Comparison of ENCODE assay signal across 15 mouse cellular contexts in genomic region chr10:70952770-70953147, GRCm38 (mm10).
DNase-seq lines count a peak whose midpoint lies in the region; ATAC-seq and TF ChIP-seq lines count a peak whose summit lies in the region.
"Had no signal": no experiment of that assay in that cellular context is flagged by ENCODE, and none has a peak within 500 bp of the region (broad histone marks: within the 10 kb centered on the region; RNA-seq: fewer than 3 reads in every experiment).

No protein-coding gene starts in this region.

- no peak for DNase-seq in limb, embryonic 14.5 days (ENCODE audit: low spot score)
- no peak for DNase-seq in limb, embryonic 10.5 days (ENCODE audit: low spot score)
- DNase-seq in midbrain, postnatal 0 days (ENCODE audit: low spot score) = no peak
- no peak for DNase-seq in spleen, postnatal 10 days (ENCODE audit: low spot score in 2 of 2)
- no peak for DNase-seq in left cerebral cortex, adult 9 months (ENCODE audit: low spot score in 2 of 2)
- DNase-seq: cerebellum, adult 11 months; gastrocnemius, postnatal 10 days; heart, postnatal 10 days had no signal

- no peak overlapping the region for H3K4me3 ChIP-seq in limb, embryonic 14.5 days (replicated peaks; ENCODE audit: low read length)
- H3K4me3 ChIP-seq in limb, embryonic 10.5 days = no peak overlapping the region
- no peak overlapping the region for H3K4me3 ChIP-seq in forebrain, embryonic 15.5 days
- H3K4me3 ChIP-seq in hindbrain, embryonic 15.5 days = no peak overlapping the region; the same call in 1 of the 2 replicates
- no peak overlapping the region for H3K4me3 ChIP-seq in midbrain, postnatal 0 days (ENCODE audit: low read depth, low read length)
- H3K4me3 ChIP-seq in intestine, embryonic 16.5 days (ENCODE audit: low read length) = no peak overlapping the region
- H3K4me3 ChIP-seq: intestine, embryonic 15.5 days; lung, embryonic 15.5 days; megakaryocyte, embryonic 14.5 days had no signal

- no peak for TF ChIP-seq CTCF in midbrain, postnatal 0 days (IDR thresholded peaks at IDR 0.05)

- peaks cover 26% of the 10 kb centered on the region for H3K36me3 ChIP-seq in limb, embryonic 14.5 days (ENCODE audit: control insufficient read depth, insufficient read depth, low read length)
- no peaks in the 10 kb centered on the region for H3K36me3 ChIP-seq in limb, embryonic 10.5 days
- no peaks in the 10 kb centered on the region for H3K36me3 ChIP-seq in forebrain, embryonic 15.5 days
- H3K36me3 ChIP-seq in hindbrain, embryonic 15.5 days = no peaks in the 10 kb centered on the region
- H3K36me3 ChIP-seq in midbrain, postnatal 0 days (ENCODE audit: insufficient read depth, low read length) = no peaks in the 10 kb centered on the region
- H3K36me3 ChIP-seq in intestine, embryonic 16.5 days (ENCODE audit: control insufficient read depth, insufficient read depth, low read length) = no peaks in the 10 kb centered on the region
- H3K36me3 ChIP-seq: intestine, embryonic 15.5 days had no signal

- H3K4me1 ChIP-seq in limb, embryonic 14.5 days (ENCODE audit: control insufficient read depth, insufficient read depth, low read length) = peaks cover 2% of the 10 kb centered on the region; the same call in 1 of the 2 replicates
- peaks cover 16% of the 10 kb centered on the region for H3K4me1 ChIP-seq in limb, embryonic 10.5 days
- H3K4me1 ChIP-seq in forebrain, embryonic 15.5 days = peaks cover 31% of the 10 kb centered on the region
- peaks cover 47% of the 10 kb centered on the region for H3K4me1 ChIP-seq in hindbrain, embryonic 15.5 days (replicated peaks)
- H3K4me1 ChIP-seq in midbrain, postnatal 0 days (ENCODE audit: insufficient read depth, low read length) = peaks cover 10% of the 10 kb centered on the region
- no peaks in the 10 kb centered on the region for H3K4me1 ChIP-seq in intestine, embryonic 16.5 days (ENCODE audit: control insufficient read depth, insufficient read depth, low read length)
- H3K4me1 ChIP-seq: intestine, embryonic 15.5 days; megakaryocyte, embryonic 14.5 days had no signal

- H3K27me3 ChIP-seq in limb, embryonic 14.5 days (ENCODE audit: control insufficient read depth, insufficient read depth, low read length) = no peaks in the 10 kb centered on the region
- H3K27me3 ChIP-seq in limb, embryonic 10.5 days (ENCODE audit: low read depth, poor library complexity, severe bottlenecking) = no peaks in the 10 kb centered on the region
- no peaks in the 10 kb centered on the region for H3K27me3 ChIP-seq in forebrain, embryonic 15.5 days
- no peaks in the 10 kb centered on the region for H3K27me3 ChIP-seq in hindbrain, embryonic 15.5 days
- H3K27me3 ChIP-seq in midbrain, postnatal 0 days (ENCODE audit: insufficient read depth, low read length) = no peaks in the 10 kb centered on the region
- H3K27me3 ChIP-seq in intestine, embryonic 16.5 days (replicated peaks; ENCODE audit: control insufficient read depth, insufficient read depth, low read length) = no peaks in the 10 kb centered on the region
- H3K27me3 ChIP-seq: intestine, embryonic 15.5 days; lung, embryonic 15.5 days; megakaryocyte, embryonic 14.5 days had no signal

- no peak overlapping the region for H3K4me2 ChIP-seq in limb, embryonic 14.5 days (replicated peaks; ENCODE audit: low read depth, low read length, severe bottlenecking)
- H3K4me2 ChIP-seq in forebrain, embryonic 15.5 days (replicated peaks) = peak overlapping the region; percentile 45; the same call in 1 of the 2 replicates
- peak overlapping the region; percentile 55; the same call in 1 of the 2 replicates for H3K4me2 ChIP-seq in hindbrain, embryonic 15.5 days
- H3K4me2 ChIP-seq in midbrain, postnatal 0 days (ENCODE audit: low read depth, low read length, poor library complexity, severe bottlenecking) = peak overlapping the region; percentile 47; the same call in 1 of the 2 replicates
- no peak overlapping the region for H3K4me2 ChIP-seq in intestine, embryonic 16.5 days (ENCODE audit: low read depth, low read length)
- H3K4me2 ChIP-seq: intestine, embryonic 15.5 days; lung, embryonic 15.5 days had no signal

- no peak overlapping the region for H3K27ac ChIP-seq in limb, embryonic 14.5 days (replicated peaks; ENCODE audit: low read depth, low read length)
- no peak overlapping the region for H3K27ac ChIP-seq in limb, embryonic 10.5 days
- peak overlapping the region; percentile 92 for H3K27ac ChIP-seq in forebrain, embryonic 15.5 days (replicated peaks)
- peak overlapping the region; percentile 89 for H3K27ac ChIP-seq in hindbrain, embryonic 15.5 days (replicated peaks)
- peak overlapping the region; percentile 80; the same call in 1 of the 2 replicates for H3K27ac ChIP-seq in midbrain, postnatal 0 days (ENCODE audit: low read depth, low read length)
- no peak overlapping the region for H3K27ac ChIP-seq in intestine, embryonic 16.5 days (ENCODE audit: low read length)
- H3K27ac ChIP-seq: intestine, embryonic 15.5 days; kidney, postnatal 0 days; lung, embryonic 15.5 days had no signal

- H3K9me3 ChIP-seq in limb, embryonic 14.5 days (ENCODE audit: control insufficient read depth, low read length) = no peaks in the 10 kb centered on the region
- H3K9me3 ChIP-seq in limb, embryonic 10.5 days (replicated peaks) = no peaks in the 10 kb centered on the region
- no peaks in the 10 kb centered on the region for H3K9me3 ChIP-seq in forebrain, embryonic 15.5 days
- no peaks in the 10 kb centered on the region for H3K9me3 ChIP-seq in hindbrain, embryonic 15.5 days
- no peaks in the 10 kb centered on the region for H3K9me3 ChIP-seq in midbrain, postnatal 0 days (ENCODE audit: low read length)
- H3K9me3 ChIP-seq in intestine, embryonic 16.5 days (ENCODE audit: control insufficient read depth, low read length) = no peaks in the 10 kb centered on the region
- H3K9me3 ChIP-seq: intestine, embryonic 15.5 days; lung, embryonic 15.5 days had no signal

- 0 out of 2 replicates have a peak, but pooled peaks have one; percentile 14 for ATAC-seq in limb, embryonic 14.5 days (ENCODE audit: low FRiP score, low read depth)
- ATAC-seq in forebrain, embryonic 15.5 days (replicated peaks) = no peak; the same call in 1 of the 2 replicates
- peak; percentile 36 for ATAC-seq in hindbrain, embryonic 15.5 days (ENCODE audit: low FRiP score, low read depth)
- 0 out of 2 replicates have a peak, but pooled peaks have one; percentile 14 for ATAC-seq in midbrain, postnatal 0 days (ENCODE audit: low FRiP score)
- ATAC-seq in intestine, embryonic 16.5 days = no peak
- ATAC-seq: intestine, embryonic 15.5 days had no signal

- TF ChIP-seq POLR2A in limb, embryonic 14.5 days (IDR thresholded peaks at IDR 0.05; ENCODE audit: borderline replicate concordance, extremely low read depth, insufficient read depth, insufficient read length) = no peak

- WGBS in limb, embryonic 14.5 days = 63% methylated on average over 5 of the region's 5 CpGs
- 80% methylated on average over 5 of the region's 5 CpGs for WGBS in limb, embryonic 10.5 days
- WGBS in forebrain, embryonic 15.5 days = 56% methylated on average over 5 of the region's 5 CpGs
- 46% methylated on average over 5 of the region's 5 CpGs for WGBS in hindbrain, embryonic 15.5 days
- 58% methylated on average over 5 of the region's 5 CpGs for WGBS in midbrain, postnatal 0 days
- WGBS in intestine, embryonic 16.5 days = 70% methylated on average over 5 of the region's 5 CpGs

- H3K9ac ChIP-seq in limb, embryonic 14.5 days (ENCODE audit: low read depth, low read length, severe bottlenecking) = no peak overlapping the region
- H3K9ac ChIP-seq in forebrain, embryonic 15.5 days (replicated peaks) = no peak overlapping the region
- H3K9ac ChIP-seq in hindbrain, embryonic 15.5 days = no peak overlapping the region
- H3K9ac ChIP-seq in midbrain, postnatal 0 days (replicated peaks; ENCODE audit: low read length, poor library complexity, severe bottlenecking) = no peak overlapping the region
- H3K9ac ChIP-seq in intestine, embryonic 16.5 days (ENCODE audit: low read depth, low read length) = no peak overlapping the region
- H3K9ac ChIP-seq: intestine, embryonic 15.5 days; lung, embryonic 15.5 days had no signal

Comparison
In these comparisons a context has a peak if more than half of its experiments do, and no peak if none do; other contexts are left out.
1. ATAC-seq: peak in limb, embryonic 14.5 days (single experiment), hindbrain, embryonic 15.5 days (single experiment) and midbrain, postnatal 0 days (single experiment); none in forebrain, embryonic 15.5 days (single experiment) and intestine, embryonic 16.5 days (single experiment).
2. H3K27ac ChIP-seq: peak in forebrain, embryonic 15.5 days (single experiment), hindbrain, embryonic 15.5 days (single experiment) and midbrain, postnatal 0 days (single experiment); none in limb, embryonic 14.5 days (single experiment), limb, embryonic 10.5 days (single experiment) and intestine, embryonic 16.5 days (single experiment).
3. H3K4me2 ChIP-seq: peak in forebrain, embryonic 15.5 days (single experiment), hindbrain, embryonic 15.5 days (single experiment) and midbrain, postnatal 0 days (single experiment); none in limb, embryonic 14.5 days (single experiment) and intestine, embryonic 16.5 days (single experiment).